Mouse (Mus musculus) heart, embryonic 14.5 days (tissue): ENCODE data around the gene Rab4a. TPM values are rescaled to one million over a fixed set of nuclear protein-coding genes. Genes with fewer than 3 reads are reported as not detected.

Experiments
- ATAC-seq: fragments of 200-750 bp; cut with Nextera tagmentation; 2 replicates; pipeline ENCODE4 v1.8.0; 2017; ENCODE audit warnings: low read depth, moderate TSS enrichment; ENCODE audit not compliant: insufficient number of reproducible peaks, insufficient read depth, low FRiP score
- H3K27ac ChIP-seq, 2 experiments: fragments of 200-500 bp in 1 of 2; fragments of 300-500 bp in 1 of 2; sonication (generic) in 1 of 2; replicated peaks in 1 of 2; 2 replicates each; pipeline ENCODE4 v1.5.1; 2012 to 2014; ENCODE audit warnings: low read depth in 2 of 2, low read length in 2 of 2, control low read depth in 1 of 2, mild to moderate bottlenecking in 1 of 2, mixed read lengths in 1 of 2; ENCODE audit not compliant: control insufficient read depth in 1 of 2, insufficient read depth in 1 of 2
- H3K27me3 ChIP-seq: fragments of 300-500 bp; sonication (generic); 2 replicates; pipeline ENCODE4 v1.6.1; 2014; ENCODE audit warnings: mild to moderate bottlenecking, low read length, control low read depth; ENCODE audit not compliant: control insufficient read depth, insufficient read depth
- H3K36me3 ChIP-seq: fragments of 300-500 bp; sonication (generic); 2 replicates; pipeline ENCODE4 v1.6.1; 2014; ENCODE audit warnings: mild to moderate bottlenecking, control low read depth, low read length, mixed read lengths; ENCODE audit not compliant: control insufficient read depth, insufficient read depth
- H3K4me1 ChIP-seq, 2 experiments: fragments of 200-500 bp in 1 of 2; fragments of 300-500 bp in 1 of 2; sonication (generic) in 1 of 2; 2 replicates each; pipeline ENCODE4 v1.6.1; 2012 to 2014; ENCODE audit warnings: low read length in 2 of 2, control low read depth in 1 of 2, mixed read lengths in 1 of 2; ENCODE audit not compliant: control insufficient read depth in 2 of 2, insufficient read depth in 2 of 2
- H3K4me2 ChIP-seq: fragments of 300-500 bp; sonication (generic); 2 replicates; pipeline ENCODE4 v1.6.1; 2014; ENCODE audit warnings: mild to moderate bottlenecking, low read length
- H3K4me3 ChIP-seq, 2 experiments: fragments of 200-500 bp in 1 of 2; fragments of 300-500 bp in 1 of 2; sonication (generic) in 1 of 2; 2 replicates each; pipeline ENCODE4 v1.5.1; 2012 to 2014; ENCODE audit warnings: low read length in 2 of 2, mild to moderate bottlenecking in 2 of 2, control low read depth in 1 of 2, low read depth in 1 of 2, moderate library complexity in 1 of 2; ENCODE audit not compliant: control insufficient read depth in 1 of 2, insufficient read depth in 1 of 2
- H3K9ac ChIP-seq: fragments of 300-500 bp; sonication (generic); 2 replicates; pipeline ENCODE4 v1.6.1; 2014; ENCODE audit warnings: mild to moderate bottlenecking, low read length
- H3K9me3 ChIP-seq: fragments of 300-500 bp; sonication (generic); 2 replicates; pipeline ENCODE4 v1.6.1; 2016; ENCODE audit warnings: low read length, control low read depth; ENCODE audit not compliant: control insufficient read depth
- WGBS: fragments of 180-500 bp; shearing (Covaris S2); extraction: QIAGEN DNeasy Blood & Tissue Kit; methylation state at CpG from one replicate; pipeline ENCODE4 v1.1.7; 2014; 5-methylcytosine and 5-hydroxymethylcytosine counted together
- polyA plus RNA-seq: library from polyadenylated mRNA; unstranded; fragments of >200 nt; fragmentation: Nextera tagmentation; extraction: Ambion mirVana; gene quantifications from 2 replicates; pipeline ENCODE4 v1.2.1, GENCODE M21; 2014

The Rab4a gene
- polyA plus RNA-seq, 1 experiment from 2014 or later, result 34.7 TPM

GRCm38 (mm10) chr8:123859648-123860259 is 54.0 kb downstream of the Rab4a start, which contains the start of gene Ccsap:
Gene Ccsap, minus strand, starts transcription at chr8:123860209.
- peak; percentile 48 for ATAC-seq
- Histone ChIP-seq H3K27ac (peak within 1 kb of the TSS; percentile 18 to 35; a peak in 2 of 4 replicates), H3K4me2 (peak within 1 kb of the TSS; percentile 97), H3K4me1 (peaks cover 0 to 6% of the 10 kb centered on the region in 2 experiments; a peak in 3 of 4 replicates), H3K27me3 (peaks cover 8% of the 10 kb centered on the region), H3K36me3 (no peaks in the 10 kb centered on the region), H3K9me3 (0 out of 2 replicates have a peak, but pooled peaks cover 1% of the 10 kb centered on the region), H3K4me3 (peak within 1 kb of the TSS; percentile 63 to 95), H3K9ac (peak within 1 kb of the TSS; percentile 75)
- under 1% methylated on average over 48 of the region's 48 CpGs for WGBS

DNA sequence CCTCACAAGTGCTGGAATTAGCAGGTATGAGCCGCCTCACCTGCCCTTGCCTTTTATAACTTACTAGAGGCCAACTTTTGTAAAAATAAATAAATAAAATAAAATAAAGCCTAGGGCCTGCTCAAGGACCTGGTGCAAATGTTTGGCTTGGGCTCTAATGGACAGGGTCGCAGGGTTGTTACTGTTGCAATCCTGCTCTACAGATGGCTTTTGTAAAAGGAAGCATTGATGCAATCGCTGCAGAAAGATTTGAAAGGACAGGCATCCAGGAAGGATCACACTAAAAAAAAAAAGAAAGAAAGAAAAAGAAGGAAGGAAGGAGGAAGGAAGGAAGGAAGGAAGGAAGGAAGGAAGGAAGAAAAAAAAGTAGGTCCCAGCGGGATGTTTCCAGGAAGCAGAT is 54.6 kb downstream of the Rab4a start:
- Histone ChIP-seq H3K36me3 (no peaks in the 10 kb centered on the region), H3K27me3 (peaks cover 8% of the 10 kb centered on the region), H3K4me1 (peaks cover 0 to 6% of the 10 kb centered on the region in 2 experiments; a peak in 3 of 4 replicates), H3K4me2 (peak overlapping the region; percentile 97), H3K4me3 (peak overlapping the region in 1 of 2 experiments; percentile 95; a peak in 2 of 4 replicates), H3K27ac (no peak overlapping the region), H3K9ac (no peak overlapping the region), H3K9me3 (no peaks in the 10 kb centered on the region)
- 65% methylated on average over 4 of the region's 4 CpGs for WGBS
- no peak for ATAC-seq

GRCm38 (mm10) chr8:123865786-123866185 is 60.0 kb downstream of the Rab4a start:
- WGBS, result 68% methylated on average over 7 of the region's 7 CpGs
- H3K9ac ChIP-seq, result no peak overlapping the region
- peaks cover 3% of the 10 kb centered on the region; the same call in 1 of the 2 replicates for H3K27me3 ChIP-seq
- H3K9me3 ChIP-seq, result no peaks in the 10 kb centered on the region
- H3K4me3 ChIP-seq, result no peak overlapping the region
- no peak for ATAC-seq
- no peaks in the 10 kb centered on the region for H3K36me3 ChIP-seq
- H3K27ac ChIP-seq, result no peak overlapping the region
- H3K4me2 ChIP-seq, result no peak overlapping the region
- H3K4me1 ChIP-seq, result no peaks in the 10 kb centered on the region; a peak in 2 of 4 replicates

DNA sequence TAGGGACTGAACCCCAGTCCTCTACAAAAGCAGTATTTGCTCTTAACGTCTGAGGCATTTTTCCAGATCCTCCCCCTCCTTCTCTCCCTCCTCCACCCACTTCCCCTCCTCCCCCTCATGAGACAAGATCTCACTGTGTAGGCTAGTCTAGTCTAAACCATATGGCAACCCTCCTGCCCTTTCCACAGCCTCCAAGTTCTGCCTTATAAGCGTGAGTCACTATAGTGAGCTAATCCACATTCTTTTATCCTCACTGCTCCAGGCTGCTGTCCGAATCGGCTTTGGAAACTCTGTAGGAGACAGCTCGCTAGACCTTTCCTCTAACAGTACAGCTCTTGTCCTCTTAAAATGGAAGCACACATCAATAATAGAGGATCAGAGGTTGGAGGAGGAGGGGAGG is 61.2 kb downstream of the Rab4a start:
- no peaks in the 10 kb centered on the region; the same call in 1 of the 2 replicates for H3K27me3 ChIP-seq
- no peak overlapping the region for H3K9ac ChIP-seq
- H3K4me1 ChIP-seq, result peaks cover 0 to 2% of the 10 kb centered on the region in 2 experiments
- no peak overlapping the region for H3K27ac ChIP-seq
- WGBS, result 25% methylated on average over 5 of the region's 5 CpGs
- no peak for ATAC-seq
- no peak overlapping the region for H3K4me3 ChIP-seq
- no peak overlapping the region for H3K4me2 ChIP-seq
- no peaks in the 10 kb centered on the region for H3K9me3 ChIP-seq
- no peaks in the 10 kb centered on the region for H3K36me3 ChIP-seq

DNA sequence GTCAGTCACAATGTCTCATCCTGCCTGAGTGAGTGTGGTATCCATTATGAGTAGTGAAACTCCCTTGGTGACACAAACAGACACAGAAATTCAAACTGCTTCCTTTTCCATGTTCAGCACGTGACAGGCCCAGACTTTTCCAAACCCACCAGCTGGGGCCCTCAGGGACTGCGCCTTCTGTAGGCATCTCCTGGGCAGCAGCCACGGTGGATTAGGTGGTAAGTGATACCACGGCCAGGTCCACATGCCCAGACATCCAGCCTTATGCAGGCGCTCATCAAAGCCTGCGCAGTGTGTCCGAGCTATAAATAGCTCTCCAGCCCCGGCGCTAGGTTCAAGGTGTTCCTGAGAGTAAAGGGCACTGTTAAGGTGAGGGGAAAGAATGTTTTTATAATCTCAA is 66.3 kb downstream of the Rab4a start:
- 0 out of 2 replicates have a peak, but pooled peaks have one; percentile 9 for ATAC-seq
- WGBS, result 24% methylated on average over 9 of the region's 9 CpGs
- H3K27me3 ChIP-seq, result no peaks in the 10 kb centered on the region
- peak overlapping the region; percentile 34 to 39; a peak in 2 of 4 replicates for H3K27ac ChIP-seq
- no peak overlapping the region for H3K4me2 ChIP-seq
- H3K9ac ChIP-seq, result no peak overlapping the region
- no peak overlapping the region for H3K4me3 ChIP-seq
- H3K36me3 ChIP-seq, result no peaks in the 10 kb centered on the region
- H3K4me1 ChIP-seq, result peaks cover 8 to 9% of the 10 kb centered on the region in 2 experiments
- no peaks in the 10 kb centered on the region for H3K9me3 ChIP-seq

GRCm38 (mm10) chr8:123873364-123873763 is 67.6 kb downstream of the Rab4a start:
- 33% methylated on average over 6 of the region's 6 CpGs for WGBS
- no peaks in the 10 kb centered on the region for H3K36me3 ChIP-seq
- H3K4me2 ChIP-seq, result no peak overlapping the region
- ATAC-seq, result no peak
- no peak overlapping the region for H3K9ac ChIP-seq
- no peaks in the 10 kb centered on the region for H3K9me3 ChIP-seq
- H3K27ac ChIP-seq, result no peak overlapping the region
- H3K4me1 ChIP-seq, result peaks cover 8 to 9% of the 10 kb centered on the region in 2 experiments
- no peak overlapping the region for H3K4me3 ChIP-seq
- no peaks in the 10 kb centered on the region for H3K27me3 ChIP-seq

DNA sequence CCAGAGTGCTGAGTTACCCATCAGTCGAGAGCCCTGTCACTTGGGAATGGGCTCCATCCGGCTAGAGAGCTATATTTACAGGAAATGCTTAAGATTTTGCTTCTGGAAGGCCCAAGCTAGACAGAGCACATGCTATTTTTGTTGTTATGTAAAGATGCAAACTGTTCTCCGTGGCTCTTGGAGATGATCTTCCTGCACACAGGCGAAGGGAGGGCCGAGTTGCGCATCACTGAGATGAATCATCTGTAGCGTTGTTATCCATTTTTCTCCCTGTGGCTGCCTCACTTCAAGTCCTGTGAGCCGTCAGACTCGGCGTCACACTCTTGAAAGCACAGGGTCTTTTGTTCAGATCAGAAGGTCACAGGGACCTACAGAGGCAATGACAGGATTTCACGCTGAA is 68.5 kb downstream of the Rab4a start:
- Histone ChIP-seq H3K27me3 (no peaks in the 10 kb centered on the region), H3K4me3 (no peak overlapping the region), H3K27ac (no peak overlapping the region), H3K9me3 (no peaks in the 10 kb centered on the region), H3K36me3 (no peaks in the 10 kb centered on the region), H3K9ac (no peak overlapping the region), H3K4me1 (peaks cover 8 to 9% of the 10 kb centered on the region in 2 experiments), H3K4me2 (no peak overlapping the region)
- 56% methylated on average over 11 of the region's 11 CpGs for WGBS
- ATAC-seq, result no peak
